Mouse (Mus musculus): ENCODE data around the gene Ulk4. TPM values are rescaled to one million over a fixed set of nuclear protein-coding genes. Genes with fewer than 3 reads are reported as not detected.

Gene Ulk4
- total RNA-seq, 1 experiment from 2014 or later: 2.7 TPM

DNA sequence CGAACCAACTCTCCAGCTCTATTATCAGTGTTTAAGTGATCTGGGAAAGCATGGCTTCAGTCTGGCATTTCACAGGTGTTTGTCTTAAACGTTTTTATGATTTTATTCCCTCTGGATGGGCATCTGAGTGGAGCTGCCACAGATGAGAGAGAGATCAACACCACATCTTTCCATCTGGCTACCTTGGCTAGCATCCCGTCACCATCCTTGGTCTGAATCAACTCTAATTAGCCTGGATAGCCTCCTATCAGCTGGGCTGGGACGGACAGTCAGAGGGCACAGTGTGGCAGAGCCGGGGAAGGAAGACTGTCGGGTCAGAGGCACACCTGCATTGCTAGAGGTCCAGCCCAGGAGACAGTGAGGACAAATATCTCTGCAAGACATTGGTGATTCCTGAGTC lies 4.9 kb upstream of the Ulk4 start:
- ATAC-seq (replicated peaks in 1 of 2; ENCODE audit: insufficient read depth in 1 of 2, low FRiP score in 2 of 2, low TSS enrichment in 1 of 2, low read depth in 1 of 2, poor library complexity in 2 of 2, severe bottlenecking in 2 of 2): no peak

DNA sequence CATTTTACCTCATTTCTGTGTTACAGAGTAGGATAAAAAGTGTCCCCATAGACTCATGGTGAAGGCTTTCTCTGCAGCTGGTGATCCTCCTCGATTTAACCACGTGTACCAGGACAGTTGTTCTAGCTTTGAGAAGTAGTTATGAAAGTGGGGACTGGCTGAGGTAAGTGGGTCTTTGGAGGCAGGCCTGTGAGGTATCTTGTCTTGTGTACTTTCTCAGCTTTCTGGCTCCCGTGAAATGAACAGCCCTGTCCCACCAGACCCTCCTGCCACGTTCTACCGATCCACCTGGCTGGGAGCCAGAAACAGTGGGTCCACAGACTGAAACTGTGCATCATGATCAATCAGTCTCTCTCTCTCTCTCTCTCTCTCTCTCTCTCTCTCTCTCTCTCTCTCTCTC lies 2.2 kb upstream of the Ulk4 start:
- ATAC-seq (replicated peaks in 1 of 2; ENCODE audit: insufficient read depth in 1 of 2, low FRiP score in 2 of 2, low TSS enrichment in 1 of 2, low read depth in 1 of 2, poor library complexity in 2 of 2, severe bottlenecking in 2 of 2): no peak

DNA sequence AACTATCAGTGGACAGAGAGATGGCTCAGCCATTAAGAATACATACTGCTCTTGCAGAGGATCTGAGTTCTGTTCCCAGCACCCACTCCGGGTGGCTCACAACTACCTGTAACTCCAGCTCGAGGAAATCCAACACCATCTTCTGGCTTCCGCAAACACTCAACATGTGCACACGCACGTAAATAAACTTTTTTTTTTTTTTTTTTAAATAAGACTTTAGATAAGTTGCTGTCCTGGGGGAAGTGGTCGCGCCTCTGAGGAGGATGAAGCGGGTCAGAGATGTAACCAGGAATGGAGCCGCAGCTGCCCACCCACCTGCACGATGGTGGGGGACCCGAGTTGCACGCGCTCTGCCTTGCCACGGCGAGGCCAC lies 266 bp downstream of the Ulk4 start:
- ATAC-seq (replicated peaks in 1 of 2; ENCODE audit: insufficient read depth in 1 of 2, low FRiP score in 2 of 2, low TSS enrichment in 1 of 2, low read depth in 1 of 2, poor library complexity in 2 of 2, severe bottlenecking in 2 of 2): no peak

DNA sequence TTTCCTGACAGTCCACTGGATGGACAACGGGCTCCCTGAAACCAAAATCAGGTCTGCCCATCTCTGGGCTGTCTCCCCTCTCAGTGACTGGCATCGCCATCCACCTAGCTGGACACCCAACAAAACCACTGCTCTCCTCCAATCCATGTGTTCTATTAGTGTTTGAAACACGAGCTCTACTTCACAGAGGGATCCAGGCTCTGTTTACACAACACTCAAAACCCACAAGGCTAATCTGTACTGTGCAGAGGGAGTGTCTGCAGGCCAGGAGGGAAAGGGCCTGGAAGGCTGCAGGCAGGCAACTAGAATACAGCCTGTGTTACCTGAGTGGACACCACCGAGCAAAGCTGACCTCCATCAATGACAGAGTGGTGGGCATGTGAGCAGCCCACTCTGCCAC lies 5.4 kb downstream of the Ulk4 start:
- no peak for ATAC-seq (replicated peaks in 1 of 2; ENCODE audit: insufficient read depth in 1 of 2, low FRiP score in 2 of 2, low TSS enrichment in 1 of 2, low read depth in 1 of 2, poor library complexity in 2 of 2, severe bottlenecking in 2 of 2)

DNA sequence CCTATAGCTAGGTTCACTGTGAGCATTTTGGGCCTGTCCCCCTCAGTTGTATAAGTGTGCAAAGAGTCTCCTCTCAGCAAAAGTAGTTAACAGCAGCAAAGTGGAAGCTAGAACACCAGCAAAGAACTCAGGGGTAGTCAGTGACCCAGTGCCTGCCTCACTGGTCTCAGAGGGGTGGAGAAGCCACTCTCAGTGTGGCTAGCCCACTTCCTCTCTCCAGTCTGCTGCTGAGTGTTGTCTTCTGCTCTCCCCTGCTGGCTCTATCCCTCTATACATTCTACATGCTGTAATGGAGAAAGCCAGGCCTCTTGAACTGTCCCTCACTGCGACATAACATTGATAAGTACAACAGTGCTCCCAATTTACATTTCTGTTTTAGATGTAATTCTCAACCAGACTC lies 5.8 kb downstream of the Ulk4 start:
- ATAC-seq (replicated peaks in 1 of 2; ENCODE audit: insufficient read depth in 1 of 2, low FRiP score in 2 of 2, low TSS enrichment in 1 of 2, low read depth in 1 of 2, poor library complexity in 2 of 2, severe bottlenecking in 2 of 2): no peak

DNA sequence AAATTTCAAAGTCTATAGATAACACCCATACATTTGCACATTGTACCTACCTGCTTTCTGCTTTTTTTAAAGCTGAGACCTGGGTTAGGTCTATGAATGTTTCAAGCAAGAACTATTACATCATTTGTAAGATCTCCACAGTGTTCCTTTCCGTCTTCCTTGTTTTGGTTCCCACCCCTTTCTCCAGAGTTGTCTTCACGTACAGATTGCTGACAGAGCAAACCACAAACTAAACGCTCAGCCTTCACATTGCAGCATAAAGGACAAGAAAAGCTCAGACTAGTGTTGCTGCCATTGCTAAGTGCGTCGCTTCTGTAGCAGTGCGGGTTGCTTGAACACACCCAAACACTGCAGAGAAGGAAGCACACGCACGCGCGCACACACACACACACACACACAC lies 11.7 kb downstream of the Ulk4 start:
- no peak for ATAC-seq (replicated peaks in 1 of 2; ENCODE audit: insufficient read depth in 1 of 2, low FRiP score in 2 of 2, low TSS enrichment in 1 of 2, low read depth in 1 of 2, poor library complexity in 2 of 2, severe bottlenecking in 2 of 2)

DNA sequence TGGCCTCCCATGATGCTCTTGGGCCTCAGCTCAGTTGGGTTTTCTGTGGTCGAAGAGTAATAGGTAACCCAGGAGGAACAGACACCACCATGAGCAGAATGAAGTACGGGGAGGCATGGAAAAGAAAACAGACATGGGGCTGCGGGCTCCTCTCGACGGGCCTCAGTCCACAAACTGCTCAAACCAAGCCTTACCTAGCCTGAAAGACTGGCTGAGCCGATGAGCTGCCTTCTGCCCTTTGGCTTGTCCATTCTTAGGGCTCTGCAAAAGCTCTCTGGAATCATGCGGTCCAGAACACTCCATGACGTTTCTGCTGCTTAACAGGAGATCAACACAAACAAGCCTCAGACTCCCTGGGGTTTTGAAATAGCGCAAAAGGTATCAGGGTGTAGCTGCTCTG lies 19.9 kb downstream of the Ulk4 start:
- ATAC-seq (replicated peaks in 1 of 2; ENCODE audit: insufficient read depth in 1 of 2, low FRiP score in 2 of 2, low TSS enrichment in 1 of 2, low read depth in 1 of 2, poor library complexity in 2 of 2, severe bottlenecking in 2 of 2): no peak

DNA sequence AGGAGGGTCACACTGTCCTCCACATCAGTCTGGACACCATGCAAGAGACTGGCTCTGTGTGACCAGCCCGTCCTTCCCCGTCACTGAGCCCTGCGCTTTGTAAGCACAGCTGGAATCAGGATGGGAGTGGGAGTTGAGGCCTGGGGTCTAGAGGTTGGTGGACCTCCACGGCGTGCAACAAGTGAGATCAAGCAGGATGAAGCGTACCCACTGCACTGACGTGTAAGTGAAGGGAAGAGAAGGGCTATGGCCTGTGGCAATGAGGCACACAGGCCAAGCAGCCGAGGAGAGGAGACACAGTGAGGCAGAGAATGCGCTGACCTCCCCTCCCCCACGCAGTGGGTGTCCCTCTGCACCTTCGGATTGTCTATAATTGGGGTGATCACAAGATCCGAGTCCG lies 22.2 kb downstream of the Ulk4 start:
- ATAC-seq (replicated peaks in 1 of 2; ENCODE audit: insufficient read depth in 1 of 2, low FRiP score in 2 of 2, low TSS enrichment in 1 of 2, low read depth in 1 of 2, poor library complexity in 2 of 2, severe bottlenecking in 2 of 2): no peak

DNA sequence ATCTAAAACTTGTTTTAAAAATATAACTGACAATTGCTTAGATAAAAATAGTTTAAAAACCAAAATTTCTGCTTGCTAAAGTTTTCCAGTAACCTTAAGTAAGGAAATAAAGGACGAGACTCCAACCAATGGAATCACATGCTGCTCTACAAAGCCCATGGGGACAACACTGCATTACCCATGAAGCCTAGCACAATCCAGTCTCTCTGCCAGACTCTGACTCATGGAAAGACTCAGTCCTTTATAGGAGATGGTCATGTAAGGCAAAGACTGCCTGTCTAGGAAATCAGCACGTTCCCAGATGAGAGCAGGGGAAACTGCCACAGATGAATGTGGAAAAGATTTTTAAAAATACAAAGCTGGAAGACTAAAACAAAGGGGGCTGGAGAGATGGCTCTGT lies 23.0 kb downstream of the Ulk4 start:
- no peak for ATAC-seq (replicated peaks in 1 of 2; ENCODE audit: insufficient read depth in 1 of 2, low FRiP score in 2 of 2, low TSS enrichment in 1 of 2, low read depth in 1 of 2, poor library complexity in 2 of 2, severe bottlenecking in 2 of 2)

DNA sequence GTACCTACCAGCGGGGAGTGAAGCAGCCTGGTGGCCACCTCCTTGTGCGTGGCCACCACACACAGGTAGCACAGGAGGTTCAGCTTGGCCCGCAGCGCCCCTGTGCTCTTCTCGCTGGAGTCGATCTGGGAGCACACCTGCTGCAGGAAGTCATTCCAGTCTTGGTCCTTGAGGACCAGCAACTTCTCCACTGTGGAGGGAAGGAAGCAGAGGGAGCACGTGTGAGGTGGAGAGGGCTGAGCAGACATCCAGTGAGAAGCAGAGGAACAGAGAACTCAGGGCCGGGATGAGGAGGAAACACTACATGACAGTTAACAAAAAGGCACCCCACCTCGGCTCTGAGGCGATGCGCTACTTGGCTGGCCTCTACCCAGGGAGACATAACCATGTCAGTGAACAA lies 26.1 kb downstream of the Ulk4 start:
- ATAC-seq (replicated peaks in 1 of 2; ENCODE audit: insufficient read depth in 1 of 2, low FRiP score in 2 of 2, low TSS enrichment in 1 of 2, low read depth in 1 of 2, poor library complexity in 2 of 2, severe bottlenecking in 2 of 2): no peak

DNA sequence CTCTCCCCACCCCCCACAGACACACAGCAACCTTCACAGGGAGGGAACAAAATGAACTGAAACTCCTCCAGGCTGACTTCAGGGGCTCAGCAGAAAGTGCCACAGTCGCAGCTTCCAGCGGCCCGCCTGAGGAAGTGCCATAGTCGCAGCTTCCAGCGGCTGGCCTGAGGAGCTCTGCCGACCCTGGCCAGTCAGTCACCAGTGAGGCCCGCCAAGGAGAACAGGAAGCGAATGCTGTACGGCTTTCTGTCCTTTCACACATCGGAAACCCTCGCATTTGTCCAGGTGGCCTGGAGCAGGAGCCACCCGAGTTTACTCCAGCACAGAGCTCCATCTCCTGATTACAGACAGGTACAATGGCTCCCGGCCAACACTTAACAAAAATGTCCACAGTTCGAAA lies 27.2 kb downstream of the Ulk4 start:
- ATAC-seq (replicated peaks in 1 of 2; ENCODE audit: insufficient read depth in 1 of 2, low FRiP score in 2 of 2, low TSS enrichment in 1 of 2, low read depth in 1 of 2, poor library complexity in 2 of 2, severe bottlenecking in 2 of 2): peak; percentile 56 to 66; a peak in 3 of 4 replicates

DNA sequence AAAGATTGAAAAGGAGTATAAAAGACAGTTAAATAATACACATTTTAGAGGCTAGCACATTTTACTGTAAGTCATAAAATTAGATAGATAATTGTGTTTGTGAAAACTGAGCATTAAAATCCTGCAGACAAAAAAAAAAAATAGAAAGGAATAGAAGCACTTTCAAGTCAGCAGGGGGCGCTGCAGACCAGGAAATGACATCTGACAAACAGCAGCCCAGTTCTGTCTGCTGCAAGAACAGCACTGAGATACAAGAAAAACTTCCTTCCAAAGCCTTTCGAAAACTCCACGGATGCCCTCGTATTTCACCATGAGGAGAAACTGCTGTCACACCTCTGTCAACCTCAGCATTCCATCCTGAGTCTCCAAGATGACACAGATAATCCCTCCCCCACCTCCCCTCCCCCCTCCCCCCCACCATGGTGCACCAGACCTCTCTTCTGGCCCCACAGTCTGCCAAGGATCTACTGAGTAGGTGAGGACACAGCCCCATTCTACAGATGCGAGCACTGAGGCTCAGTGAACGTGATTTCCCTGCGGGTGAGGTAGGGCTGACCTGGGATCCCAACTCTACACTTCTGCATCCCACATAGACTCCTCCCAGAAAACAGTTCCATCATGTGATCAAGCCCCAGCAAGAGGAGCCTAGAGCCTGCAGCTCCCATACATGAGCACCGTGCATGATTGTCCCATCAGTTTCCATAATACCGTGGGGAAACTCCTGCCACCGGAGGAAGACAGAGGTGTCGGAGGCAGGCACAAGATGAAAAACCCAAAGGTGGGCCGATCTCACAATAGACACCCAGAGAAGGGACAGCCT lies 28.8 kb downstream of the Ulk4 start:
- ATAC-seq (replicated peaks in 1 of 2; ENCODE audit: insufficient read depth in 1 of 2, low FRiP score in 2 of 2, low TSS enrichment in 1 of 2, low read depth in 1 of 2, poor library complexity in 2 of 2, severe bottlenecking in 2 of 2): no peak; a peak in 2 of 4 replicates

DNA sequence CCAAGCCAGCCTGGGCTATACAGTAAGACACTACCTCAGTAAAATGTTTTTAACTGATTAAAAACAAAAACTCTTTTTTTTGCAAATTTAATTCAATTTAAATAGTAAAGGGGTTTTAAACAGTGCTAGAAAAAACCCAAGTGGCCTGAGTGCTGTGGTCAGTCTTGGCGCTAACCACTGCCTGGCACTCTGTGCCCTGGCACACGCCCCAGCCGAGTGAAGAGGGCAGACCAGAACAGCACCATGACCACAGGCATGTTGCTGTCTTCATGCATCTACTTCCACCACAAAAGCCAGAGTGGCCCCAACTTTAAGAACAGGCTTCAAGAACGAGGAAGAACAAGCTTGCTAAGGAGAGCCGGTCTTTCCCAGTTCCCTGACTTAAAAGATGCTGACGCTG lies 29.9 kb downstream of the Ulk4 start:
- ATAC-seq (replicated peaks in 1 of 2; ENCODE audit: insufficient read depth in 1 of 2, low FRiP score in 2 of 2, low TSS enrichment in 1 of 2, low read depth in 1 of 2, poor library complexity in 2 of 2, severe bottlenecking in 2 of 2): no peak

DNA sequence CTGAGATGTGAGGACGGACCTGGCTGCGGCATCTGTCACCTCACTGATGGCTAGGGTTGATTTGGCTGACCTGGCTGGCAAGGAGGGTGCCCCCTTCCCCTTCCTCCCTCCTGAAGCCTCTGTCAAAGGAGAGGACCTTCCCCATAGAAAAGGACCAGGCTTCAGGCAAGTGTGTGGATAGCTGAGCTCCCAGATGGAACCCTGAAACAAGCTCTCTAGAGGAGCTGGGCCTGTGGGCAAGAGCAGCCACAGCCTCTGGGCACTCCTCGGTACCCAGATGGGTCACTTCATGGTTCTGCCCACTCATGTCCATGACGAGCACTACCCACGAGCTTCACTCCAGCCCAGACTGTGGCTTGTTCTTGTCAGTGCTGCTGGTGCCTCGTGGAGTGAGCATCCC lies 34.7 kb downstream of the Ulk4 start:
- no peak for ATAC-seq (replicated peaks in 1 of 2; ENCODE audit: insufficient read depth in 1 of 2, low FRiP score in 2 of 2, low TSS enrichment in 1 of 2, low read depth in 1 of 2, poor library complexity in 2 of 2, severe bottlenecking in 2 of 2)

DNA sequence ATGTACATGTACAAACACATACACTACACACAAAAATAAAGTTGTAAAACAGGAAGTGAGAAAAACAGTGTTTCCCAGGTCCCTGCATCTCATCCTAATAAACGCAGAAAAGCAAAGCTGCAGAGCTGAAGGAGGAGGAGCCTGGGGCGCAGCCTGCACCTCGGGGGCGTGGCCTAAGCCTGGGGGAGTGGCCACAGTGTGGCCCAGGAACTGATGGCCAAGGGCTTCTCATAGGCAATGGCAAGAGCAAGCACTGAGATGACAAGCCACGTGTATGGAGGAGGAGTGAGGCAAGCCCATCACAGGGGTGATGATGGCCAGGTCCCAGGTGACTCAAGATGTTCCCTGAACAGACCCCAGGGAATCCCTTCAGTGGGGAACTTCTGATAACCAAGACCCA lies 35.2 kb downstream of the Ulk4 start:
- no peak for ATAC-seq (replicated peaks in 1 of 2; ENCODE audit: insufficient read depth in 1 of 2, low FRiP score in 2 of 2, low TSS enrichment in 1 of 2, low read depth in 1 of 2, poor library complexity in 2 of 2, severe bottlenecking in 2 of 2)

DNA sequence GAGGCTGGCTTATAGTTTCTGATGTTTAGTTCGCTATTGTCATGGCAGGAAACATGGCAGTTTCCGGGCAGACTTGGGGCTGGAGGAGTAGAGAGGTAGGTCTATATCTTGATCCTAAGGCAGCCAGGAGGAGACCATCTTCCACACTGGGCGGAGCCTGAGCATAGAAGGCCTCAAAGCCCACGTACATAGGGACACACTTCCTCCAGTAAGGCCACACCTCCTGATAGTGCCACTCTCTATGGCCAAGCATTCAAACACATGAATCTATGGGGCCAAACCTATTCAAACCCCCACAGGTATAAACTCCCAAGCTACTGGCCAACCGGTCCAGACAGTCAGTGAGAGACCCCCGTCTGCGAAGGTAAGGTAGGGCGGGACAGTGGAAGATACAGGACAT lies 35.6 kb downstream of the Ulk4 start:
- no peak for ATAC-seq (replicated peaks in 1 of 2; ENCODE audit: insufficient read depth in 1 of 2, low FRiP score in 2 of 2, low TSS enrichment in 1 of 2, low read depth in 1 of 2, poor library complexity in 2 of 2, severe bottlenecking in 2 of 2)

DNA sequence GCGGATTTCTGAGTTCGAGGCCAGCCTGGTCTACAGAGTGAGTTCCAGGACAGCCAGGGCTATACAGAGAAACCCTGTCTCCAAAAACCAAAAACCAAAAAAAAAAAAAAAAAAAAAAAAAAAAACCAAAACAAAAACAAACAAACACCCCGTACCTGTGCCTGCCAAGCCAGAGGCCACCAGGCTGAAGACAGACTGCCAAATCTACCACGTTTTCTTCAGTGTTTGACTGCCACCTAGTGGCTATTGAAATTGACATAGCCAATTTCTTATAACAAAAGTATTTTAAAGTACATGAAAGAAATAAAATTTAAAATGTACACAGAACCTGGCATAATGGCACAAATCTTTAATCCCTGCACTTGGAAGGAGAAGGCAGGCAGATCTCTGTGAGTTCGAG lies 36.8 kb downstream of the Ulk4 start:
- ATAC-seq (replicated peaks in 1 of 2; ENCODE audit: insufficient read depth in 1 of 2, low FRiP score in 2 of 2, low TSS enrichment in 1 of 2, low read depth in 1 of 2, poor library complexity in 2 of 2, severe bottlenecking in 2 of 2): peak in 1 of 2 experiments; percentile 73; a peak in 2 of 4 replicates

DNA sequence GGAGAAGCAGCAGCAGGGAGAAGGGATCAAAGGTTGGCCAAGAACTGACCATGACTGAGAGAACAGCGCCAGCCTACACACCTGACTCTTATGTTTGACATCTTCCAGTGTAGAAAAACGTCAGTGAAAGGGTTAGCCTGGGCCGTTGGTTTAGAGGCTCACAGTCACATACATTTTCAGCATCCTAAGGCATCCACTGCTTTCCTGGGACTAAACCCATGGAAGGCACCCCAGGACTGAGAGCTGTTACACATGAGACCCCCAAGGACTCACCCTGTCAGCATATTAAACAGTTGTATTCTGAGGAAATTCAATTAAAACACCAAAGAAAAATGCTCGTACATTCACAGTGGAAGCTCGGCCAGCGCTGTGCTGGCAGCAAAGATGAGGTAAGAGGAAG lies 37.4 kb downstream of the Ulk4 start:
- ATAC-seq (replicated peaks in 1 of 2; ENCODE audit: insufficient read depth in 1 of 2, low FRiP score in 2 of 2, low TSS enrichment in 1 of 2, low read depth in 1 of 2, poor library complexity in 2 of 2, severe bottlenecking in 2 of 2): no peak

DNA sequence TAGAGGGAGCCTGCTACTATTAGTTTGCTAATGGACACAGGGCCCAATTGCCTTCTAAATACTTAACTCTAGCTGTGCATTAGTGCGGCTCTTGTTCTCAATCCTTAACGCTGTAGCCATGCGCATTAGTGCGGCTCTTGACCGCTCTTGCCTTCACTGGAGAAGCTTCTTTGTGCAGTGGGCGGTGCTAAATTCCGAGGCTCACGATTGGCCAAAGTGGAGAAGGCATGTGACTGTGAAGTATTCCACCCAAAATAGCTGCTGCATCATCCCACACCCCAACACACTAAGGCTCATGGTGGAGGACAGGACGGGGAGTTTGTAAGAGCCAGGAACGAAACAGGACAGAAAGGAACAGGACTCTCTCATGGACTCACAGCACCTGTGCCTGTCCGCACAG lies 58.4 kb downstream of the Ulk4 start:
- ATAC-seq (replicated peaks in 1 of 2; ENCODE audit: insufficient read depth in 1 of 2, low FRiP score in 2 of 2, low TSS enrichment in 1 of 2, low read depth in 1 of 2, poor library complexity in 2 of 2, severe bottlenecking in 2 of 2): no peak
